Mouse (Mus musculus) kidney, adult 18-20 months (tissue): ENCODE measurements around the gene H3f3b.
"Not testable (repeated sequence)": the region's sequence is repeated elsewhere in the genome, so short reads cannot be mapped to it uniquely, and the experiment has no call there.

Experiments used
- DNase-seq: peaks from one replicate; pipeline ENCODE4 v3.0.0; 2021

The H3f3b gene

DNA sequence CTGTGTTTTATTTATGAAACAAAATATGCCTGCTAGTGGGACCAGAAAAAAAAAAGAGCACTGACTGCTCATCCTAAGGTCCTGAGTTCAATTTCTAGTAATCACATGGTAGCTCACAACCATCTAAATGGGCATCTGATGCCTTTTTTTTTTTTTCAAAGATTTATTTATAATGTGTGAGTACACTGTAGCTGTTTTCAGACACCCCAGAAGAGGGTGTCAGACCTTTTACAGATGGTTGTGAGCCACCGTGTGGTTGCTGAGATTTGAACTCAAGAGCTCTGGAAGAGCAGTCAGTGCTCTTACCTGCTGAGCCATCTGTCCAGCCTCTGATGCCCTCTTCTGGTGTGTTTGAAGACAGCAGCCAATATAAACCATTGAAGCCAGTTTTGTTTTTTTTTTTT is 7.2 kb downstream of the H3f3b start:
- no peak for DNase-seq

DNA sequence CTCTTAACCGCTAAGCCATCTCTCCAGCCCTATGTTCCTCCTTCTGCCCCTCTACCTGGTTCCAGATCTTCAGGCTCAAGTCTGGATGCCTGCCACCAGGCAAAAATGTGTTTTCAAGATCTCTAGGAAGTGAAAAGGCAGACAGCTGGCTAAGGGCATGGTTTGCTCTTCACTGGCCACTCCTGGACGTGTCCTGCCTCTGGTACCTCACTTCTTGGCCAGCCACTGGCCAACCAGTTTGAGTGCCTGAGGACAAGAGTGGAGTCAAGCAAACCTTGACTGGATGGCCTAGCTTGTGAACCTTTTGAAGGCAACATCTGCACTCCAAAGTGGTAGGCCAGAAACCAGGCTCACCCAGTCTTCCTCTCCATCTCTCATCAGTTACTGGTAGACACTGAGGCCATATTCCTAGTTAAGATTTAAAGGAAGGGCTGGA is 7.8 kb downstream of the H3f3b start:
- no peak for DNase-seq

DNA sequence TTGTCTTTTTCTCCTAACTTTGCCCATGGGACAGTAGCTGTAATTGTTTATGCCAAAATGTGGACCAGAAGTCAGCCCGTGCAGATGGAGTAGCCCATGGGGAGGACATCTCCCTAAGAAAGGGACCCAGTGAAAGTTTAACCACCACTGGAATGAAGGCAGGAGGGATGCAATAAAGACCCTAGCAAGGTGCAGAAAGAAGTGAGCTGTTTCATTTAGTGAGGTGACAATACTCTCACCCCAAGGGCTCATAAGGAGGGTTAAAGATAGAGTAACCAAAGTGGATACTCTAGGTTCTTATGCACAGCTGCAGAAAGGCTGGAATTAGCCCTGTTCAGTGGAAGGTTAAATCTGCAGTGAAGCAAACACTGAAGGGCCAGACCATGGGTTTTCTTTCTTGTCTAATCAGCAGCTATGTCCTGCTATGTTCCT is 8.4 kb downstream of the H3f3b start:
- DNase-seq: no peak

DNA sequence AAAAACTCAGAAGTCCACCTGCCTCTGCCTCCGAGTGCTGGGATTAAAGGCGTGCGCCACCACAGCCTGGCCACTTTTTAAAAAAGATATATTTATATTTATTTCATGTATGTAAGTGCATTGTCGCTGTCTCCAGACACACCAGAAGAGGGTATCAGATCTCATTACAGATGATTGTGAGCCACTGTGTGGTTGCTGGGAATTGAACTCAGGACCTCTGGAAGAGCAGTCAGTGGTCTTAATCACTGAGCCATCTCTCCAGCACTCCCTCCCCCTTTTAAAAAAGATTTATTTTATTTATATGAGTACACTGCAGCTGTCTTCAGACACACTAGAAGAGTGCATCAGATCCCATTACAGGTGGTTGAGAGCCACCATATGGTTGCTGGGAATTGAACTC is 8.9 kb downstream of the H3f3b start:
- not testable (repeated sequence) for DNase-seq

DNA sequence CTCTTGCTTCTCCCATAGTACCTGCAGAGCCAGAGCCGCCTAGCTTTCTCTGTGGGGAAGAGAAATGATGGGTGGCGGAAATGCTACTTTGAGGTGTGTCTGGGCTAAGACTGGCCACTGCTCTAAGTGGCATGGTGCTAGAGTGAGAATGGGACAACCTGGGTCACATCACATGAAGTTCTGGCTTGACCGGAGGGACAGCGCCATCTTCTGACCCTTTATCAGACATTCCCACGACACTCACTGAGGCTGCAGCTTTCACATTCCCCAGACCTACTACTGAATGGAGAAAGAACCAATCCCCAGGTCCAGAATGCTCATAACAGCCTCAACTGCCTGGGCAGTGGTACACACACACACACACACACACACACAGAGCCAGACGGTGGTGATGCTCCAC is 9.7 kb downstream of the H3f3b start:
- DNase-seq: peak; percentile 43

DNA sequence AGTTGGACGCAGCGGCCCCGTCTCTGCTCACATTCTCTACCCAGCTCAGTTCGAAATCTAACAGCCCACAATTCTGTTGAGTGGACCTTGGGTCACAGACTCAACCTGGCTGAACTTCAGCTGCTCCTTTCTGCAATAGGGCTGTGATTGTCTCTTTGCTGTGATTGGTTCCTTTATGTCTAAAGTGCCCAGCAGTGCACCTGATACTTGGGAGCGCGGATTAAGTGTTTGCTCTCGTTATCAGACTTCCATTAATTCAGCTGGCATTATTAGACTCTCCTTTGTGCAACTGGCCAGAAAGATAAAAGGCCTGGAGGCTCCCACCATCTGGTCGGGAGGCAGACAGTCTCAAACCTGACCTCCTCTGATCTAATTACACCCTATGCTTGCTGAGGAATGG is 12.9 kb downstream of the H3f3b start:
- no peak for DNase-seq

DNA sequence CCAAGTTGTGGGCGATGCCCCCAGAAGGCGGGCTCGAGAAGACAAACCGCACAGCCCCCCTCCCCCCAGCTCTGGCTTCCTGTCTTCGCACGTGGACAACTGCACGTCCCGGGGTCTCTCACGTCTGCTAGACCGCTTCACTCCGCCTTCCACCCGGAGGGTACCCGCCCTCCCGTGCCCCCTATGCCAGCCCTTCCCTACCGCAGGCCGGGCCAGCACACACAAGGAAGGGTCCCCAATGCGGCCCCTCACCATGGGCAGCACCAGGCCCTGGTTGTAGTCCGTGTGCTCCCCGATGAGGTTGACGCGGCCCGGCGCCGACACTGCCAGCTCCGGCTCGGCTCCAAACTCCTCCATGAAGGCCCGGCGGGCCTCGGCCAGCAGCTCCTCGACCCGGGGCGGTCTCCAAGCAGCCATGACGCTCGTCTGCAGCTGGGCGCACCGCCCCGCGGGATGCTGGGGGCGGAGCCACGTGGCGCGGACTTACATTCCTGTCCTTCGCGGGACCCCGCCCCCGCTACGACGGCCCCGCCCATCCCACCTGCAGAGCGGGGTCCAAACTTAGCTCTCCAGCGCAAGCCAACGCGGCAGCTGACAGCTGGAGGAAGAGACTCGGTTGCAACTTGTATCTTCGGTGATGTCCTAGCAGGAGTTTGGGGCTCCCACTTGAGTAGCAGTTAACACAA is 15.4 kb downstream of the H3f3b start, which contains the start of gene Galk1:
Gene Galk1 (minus strand): TSS at position 458 of the 686 bp plus-strand sequence.
- peak; percentile 92 for DNase-seq

DNA sequence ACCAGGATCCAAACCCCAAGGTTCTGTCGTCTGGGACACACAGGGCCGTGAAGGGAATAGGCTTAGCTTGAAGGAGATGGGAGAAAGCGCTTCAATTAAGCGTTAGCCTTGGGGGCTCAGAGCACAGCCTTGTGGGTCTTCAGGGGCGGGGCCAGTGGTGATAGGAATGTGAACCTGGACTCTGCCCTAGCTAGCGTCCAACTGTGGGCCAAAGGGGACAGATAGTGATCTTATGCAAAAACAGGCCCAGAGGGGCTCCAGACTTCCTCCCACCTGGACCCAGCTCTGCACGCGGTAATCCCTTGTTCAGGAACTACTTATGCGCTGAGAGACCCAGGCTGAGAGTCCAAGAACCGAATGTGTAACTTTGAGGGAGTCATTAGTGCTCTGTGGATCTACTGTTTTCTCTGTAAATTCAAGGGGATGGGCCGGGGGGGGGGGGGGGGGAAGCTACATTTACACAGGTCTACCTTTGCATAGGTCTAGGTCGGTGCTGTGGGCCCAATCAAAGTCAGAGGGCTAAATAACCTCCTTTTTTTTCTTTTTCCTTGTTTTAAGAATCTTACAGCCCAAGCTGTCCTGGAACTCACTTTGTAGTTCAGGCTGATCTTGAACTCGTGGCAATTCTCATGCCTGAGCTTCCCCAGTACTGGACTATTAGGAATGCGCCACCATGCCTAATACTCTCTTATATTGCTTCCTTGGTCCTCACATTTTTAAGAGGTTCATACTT is 16.1 kb downstream of the H3f3b start:
- DNase-seq: no peak

DNA sequence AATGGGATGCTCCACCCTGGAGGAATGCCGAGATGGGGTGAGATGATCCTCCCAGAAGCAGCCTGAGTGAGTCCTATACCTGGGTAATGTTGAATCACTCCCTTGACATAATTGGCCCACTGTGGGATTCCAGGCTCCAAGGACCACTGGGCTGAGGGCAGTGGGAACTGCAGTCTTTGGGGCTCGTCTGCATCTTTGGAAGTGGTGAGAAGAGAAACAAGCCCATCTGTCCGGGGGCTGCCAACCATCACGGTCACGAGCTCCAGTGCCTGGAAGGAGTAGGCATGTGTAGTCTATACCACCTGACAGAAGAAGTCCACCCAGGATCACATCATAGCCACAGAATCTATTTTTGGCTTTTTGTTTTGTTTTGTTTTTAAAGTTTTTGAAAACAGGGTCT is 16.8 kb downstream of the H3f3b start:
- no peak for DNase-seq

DNA sequence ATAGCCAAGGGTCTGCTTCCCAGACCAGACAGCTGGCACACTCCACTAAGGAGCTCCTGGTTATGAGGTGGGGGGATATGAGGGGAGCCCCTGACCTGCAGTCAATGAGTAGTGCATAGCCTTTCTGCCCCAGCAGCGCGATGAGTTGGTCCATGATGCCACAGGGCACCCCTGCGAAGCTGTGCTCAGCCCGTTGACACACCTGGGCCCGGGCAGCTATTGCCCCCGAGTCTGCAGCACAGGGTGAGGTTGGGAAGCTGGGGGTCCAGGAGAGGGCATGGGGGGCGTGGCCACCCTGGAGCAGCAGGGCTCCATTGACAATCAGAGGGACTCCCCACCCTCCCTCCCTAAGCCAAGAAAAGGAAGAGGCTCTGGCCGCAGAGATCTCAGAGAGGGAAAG is 17.6 kb downstream of the H3f3b start:
- no peak for DNase-seq

DNA sequence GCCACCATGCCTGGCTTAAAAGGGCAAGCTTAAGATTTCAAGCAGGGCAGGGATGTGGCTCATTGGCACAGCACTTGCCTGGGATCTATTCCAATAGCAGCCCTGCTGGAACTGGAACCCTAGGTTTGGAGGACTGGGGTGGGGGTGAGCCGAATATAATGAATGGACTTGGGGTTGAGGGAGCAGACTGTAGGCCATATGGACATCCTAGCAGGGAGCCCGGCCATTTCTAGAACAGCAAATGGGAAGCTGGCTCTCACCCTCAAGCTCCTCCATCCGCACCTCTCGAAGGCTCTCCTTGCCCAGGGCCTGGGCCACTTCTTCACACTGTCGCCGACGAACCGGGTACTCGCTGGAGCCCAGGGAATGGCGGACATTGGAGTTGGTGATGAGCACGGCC is 18.1 kb downstream of the H3f3b start:
- no peak for DNase-seq

DNA sequence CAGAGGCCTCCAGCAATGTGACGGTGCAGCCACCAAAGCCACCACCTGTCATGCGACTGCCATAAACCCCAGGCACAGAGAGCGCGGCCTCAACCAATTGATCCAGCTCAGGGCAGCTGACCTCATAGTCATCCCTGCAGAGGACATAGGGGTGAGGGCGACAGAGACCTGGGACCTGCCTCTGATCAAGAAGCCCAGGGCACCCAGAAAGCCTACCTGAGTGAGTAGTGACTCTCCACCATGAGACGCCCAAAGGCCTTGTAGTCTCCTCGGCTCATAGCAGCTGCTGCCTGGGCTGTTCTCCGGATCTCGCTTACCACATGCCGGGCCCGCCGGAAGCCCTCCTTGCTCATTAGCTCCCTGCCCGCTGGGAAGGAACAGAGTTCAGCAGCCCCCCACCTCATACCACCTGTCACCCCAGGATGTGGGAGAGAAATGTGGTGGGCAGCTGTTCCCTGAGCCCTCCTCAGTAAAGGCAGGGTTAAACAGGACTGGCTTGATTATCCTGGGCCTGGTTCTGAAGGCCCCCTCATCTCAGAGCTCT is 18.9 kb downstream of the H3f3b start:
- no peak for DNase-seq

DNA sequence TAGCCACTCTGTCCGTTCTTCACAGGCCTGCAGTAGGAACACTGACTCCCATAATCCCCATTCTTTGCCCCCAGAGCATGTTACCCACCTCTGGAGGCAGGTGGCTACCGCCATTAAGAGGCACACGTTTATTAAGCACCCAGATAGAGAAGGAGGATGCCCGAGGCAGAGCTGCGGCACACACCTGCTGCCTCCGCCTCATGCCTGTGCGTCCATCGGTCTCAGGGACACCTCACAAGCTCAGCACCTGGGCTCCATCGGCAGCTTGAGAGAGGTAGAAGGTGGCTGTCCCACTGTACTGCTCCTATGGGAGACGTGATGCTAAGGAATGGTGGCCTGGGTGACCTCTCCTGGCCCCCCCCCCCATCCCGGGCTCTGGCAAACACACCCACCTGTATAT is 19.4 kb downstream of the H3f3b start:
- DNase-seq: no peak

DNA sequence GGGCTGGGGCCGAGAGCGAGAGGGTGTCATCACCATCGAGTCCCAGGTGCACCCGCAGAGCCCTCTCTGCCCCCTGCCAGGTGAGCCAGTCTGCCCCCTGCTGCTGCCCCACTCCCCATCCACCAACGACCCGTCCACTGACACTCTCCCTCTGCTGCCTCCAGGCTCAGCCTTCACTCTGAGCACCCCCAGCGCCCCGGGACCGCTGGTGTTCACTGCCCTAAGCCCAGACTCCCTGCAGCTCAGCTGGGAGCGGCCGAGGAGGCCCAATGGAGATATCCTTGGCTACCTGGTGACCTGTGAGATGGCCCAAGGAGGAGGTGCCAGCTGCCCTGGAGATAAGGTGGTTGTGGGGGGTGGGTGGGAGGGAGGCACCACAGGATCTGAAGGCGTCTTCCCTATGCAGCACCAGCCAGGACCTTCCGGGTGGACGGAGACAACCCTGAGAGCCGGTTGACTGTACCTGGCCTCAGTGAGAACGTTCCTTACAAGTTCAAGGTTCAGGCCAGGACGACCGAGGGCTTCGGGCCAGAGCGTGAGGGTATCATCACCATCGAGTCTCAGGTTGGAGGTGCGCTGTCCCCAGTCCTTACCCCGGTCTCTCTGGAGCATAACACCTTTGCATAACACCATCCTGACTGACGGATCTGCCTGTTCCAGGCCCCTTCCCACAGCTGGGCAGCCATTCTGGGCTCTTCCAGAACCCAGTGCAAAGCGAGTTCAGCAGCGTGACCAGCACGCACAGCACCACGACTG is 20.5 kb downstream of the H3f3b start:
- no peak for DNase-seq

DNA sequence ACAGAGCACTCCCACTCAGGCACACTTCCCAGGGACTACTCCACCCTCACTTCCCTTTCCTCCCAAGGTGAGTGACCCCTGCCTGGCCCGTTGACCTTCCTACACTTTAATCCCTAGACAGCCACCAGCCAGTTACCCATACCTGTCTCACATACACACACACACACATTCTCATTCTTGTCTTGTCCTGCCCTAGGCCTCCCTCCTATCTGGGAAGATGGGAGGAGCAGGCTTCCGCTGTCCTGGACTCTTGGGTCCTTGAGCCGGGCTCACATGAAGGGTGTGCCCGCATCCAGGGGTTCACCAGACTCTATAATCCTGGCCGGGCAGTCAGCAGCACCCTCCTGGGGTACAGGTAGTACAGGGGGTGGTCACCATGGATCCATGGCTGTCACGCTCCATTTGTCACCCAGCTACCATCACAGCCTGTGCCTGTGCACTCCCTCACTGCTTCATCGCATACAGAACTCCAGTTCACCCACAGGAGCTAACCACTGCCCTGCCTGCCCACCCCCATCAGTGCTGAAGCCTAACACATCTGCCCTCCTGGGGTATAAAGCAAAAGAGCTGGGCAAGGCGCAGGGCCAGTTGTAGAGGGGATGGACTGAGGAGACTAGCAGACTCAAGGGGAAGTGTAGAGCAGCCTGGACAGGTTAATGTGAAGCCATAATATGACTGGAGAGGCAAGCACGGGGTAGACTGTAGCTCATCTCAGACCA is 21.9 kb downstream of the H3f3b start:
- DNase-seq: no peak

DNA sequence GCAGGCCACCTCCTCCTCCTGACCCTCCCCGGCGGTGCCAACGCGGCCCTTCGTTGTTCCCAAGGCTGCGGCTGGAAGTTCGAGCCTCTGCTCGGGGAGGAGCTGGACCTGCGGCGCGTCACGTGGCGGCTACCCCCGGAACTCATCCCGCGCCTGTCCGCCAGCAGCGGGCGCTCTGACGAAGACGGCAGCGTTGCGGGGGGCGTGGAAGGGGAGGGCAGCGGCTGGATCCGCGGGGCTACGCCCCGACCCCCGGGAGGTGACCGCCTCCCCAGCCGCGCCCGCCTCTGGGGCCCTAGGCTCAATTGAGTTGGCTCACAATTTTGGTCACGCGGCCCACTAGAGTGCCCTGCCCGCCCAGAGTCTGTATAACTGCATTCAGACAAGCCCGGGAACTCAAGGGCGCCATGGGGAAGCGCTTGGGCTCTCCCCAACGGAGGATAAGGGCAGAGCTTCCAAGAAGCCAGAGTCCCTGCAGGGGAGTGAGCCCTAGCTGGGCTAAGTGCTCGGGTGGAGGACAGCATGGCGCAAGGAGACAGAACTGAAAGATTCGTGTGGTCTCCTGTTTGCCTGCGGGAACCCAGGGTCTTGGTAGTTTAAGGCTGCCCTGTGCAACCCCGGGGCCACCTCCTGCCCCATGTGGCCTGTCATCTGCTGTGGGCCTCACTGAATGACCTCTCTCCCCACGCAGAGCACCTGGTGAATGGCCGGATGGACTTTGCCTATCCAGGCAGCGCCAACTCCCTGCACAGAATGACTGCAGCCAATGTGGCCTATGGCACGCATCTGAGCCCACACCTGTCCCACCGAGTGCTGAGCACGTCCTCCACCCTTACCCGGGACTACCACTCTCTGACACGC is 22.7 kb downstream of the H3f3b start:
- peak; percentile 73 for DNase-seq

DNA sequence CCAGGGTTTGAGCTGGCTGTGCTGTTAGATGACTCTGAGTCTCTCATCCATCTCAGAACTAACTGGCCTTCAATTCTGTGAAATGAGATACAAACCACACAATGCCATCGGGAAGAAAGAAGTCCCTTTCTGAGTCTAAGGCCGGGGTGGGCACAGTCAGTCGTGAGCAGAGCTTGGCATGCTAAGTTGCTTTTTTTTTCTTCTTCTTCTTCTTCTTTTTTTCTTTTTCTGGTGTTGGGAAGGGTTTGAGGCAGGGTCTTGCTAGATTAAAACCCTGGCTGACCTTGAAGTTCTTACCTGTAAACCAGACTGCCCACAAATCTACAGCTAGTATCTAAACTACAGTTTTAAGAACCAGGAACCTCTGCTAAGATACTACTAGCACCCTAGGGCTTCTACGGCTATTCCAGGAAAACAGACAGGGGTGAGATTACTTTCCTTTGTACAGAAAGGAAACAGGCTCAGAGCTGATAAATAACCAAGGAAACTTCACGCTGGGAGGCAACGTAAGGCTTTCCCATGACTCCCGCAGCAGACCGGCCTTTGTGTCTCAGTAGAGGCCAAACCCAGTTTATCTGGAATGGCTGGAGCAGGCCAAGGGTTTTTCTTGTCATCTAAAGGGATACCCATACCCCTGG is 23.5 kb downstream of the H3f3b start:
- no peak for DNase-seq

DNA sequence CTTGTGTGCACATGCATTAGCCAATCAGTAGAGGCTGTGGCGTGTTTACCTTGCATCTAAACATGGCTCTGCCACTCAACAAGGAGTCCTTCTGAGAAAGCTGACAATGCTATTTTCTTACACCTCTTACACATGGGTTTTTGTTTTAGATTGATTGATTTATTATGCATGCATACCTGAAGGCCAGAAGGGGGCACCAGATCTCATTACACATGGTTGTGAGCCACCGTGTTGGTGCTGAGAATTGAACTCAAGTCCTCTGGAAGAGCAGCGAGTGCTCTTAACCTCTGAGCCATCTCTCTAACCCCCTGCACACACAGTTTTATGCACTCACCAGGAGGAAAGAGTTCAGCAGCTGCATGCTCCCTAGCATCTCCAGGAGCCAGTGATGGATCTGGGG is 24.9 kb downstream of the H3f3b start:
- DNase-seq: no peak

DNA sequence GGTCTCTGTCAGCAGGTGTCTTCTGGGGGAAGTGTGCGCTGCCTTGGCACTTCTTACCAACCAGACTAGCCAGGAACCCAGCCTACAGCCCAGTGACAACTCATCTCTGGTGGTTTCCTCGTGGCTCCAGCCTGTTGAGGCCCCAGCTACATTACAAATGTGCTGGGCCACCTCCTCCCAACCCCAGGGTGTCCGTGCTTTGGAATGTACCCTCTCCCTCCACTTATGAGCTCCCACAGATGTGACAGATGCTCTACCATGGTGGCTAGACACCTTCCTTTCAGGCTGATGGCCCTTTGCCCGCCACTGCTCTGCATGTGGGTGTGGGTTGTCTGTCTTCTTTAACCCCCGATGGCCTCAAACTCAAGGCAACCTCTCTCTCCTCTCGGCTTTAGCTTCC is 26.0 kb downstream of the H3f3b start:
- DNase-seq: no peak

DNA sequence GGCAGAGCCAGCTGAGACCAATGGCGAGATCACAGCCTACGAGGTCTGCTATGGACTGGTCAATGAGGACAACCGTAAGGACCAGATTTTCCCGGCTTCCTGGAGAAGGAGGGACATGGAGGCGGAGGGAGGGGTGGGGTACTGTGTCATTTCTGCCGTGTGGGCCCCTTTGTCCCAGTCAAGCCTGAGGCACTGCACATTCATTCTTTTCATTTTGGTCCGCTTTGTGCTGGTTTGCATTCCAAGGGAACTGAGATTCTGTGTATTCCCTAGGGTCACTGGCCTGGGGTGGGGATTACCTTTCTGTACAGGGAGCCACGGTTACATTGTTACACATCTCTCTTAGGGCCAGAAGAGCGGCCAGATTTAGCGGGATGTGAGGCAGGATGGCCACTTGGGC is 27.2 kb downstream of the H3f3b start:
- no peak for DNase-seq

DNA sequence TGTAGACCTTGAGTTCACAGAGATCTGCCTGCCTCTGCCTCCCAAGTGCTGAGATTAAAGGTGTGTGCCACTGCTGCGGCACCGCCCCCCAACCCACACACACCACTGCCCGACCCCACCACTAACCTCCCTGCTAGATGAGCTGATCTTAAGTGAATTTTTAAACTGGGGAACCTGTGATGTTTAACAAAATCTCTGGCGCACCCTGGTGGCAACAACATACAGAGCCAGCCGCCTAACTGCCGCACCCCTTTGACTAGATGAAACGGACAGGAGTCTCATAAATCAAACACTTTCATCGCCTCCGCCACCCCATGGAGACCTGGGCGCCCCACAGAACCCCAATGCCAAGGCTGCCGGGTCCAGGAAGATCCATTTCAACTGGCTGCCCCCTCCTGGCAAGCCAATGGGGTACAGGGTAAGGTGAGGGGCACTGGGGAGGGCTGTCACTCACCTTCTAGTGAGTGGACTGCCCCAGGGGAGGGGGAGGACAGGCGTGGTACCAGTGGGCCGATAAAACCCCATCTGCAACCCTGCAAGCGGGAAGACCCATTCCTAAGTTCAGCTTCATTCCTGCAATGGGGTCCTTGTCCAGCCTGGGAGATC is 28.1 kb downstream of the H3f3b start:
- peak; percentile 84 for DNase-seq
